Comparison of ENCODE assay signal across 8 mouse cellular contexts in genomic region chr1:75218227-75219001, GRCm38 (mm10). TPM values are rescaled to one million over a fixed set of nuclear protein-coding genes. Genes with fewer than 3 reads are reported as not detected.
DNase-seq lines count a peak whose midpoint lies in the region; ATAC-seq and TF ChIP-seq lines count a peak whose summit lies in the region.

No protein-coding gene starts in this region.

- ATAC-seq in embryonic facial prominence, embryonic 15.5 days (ENCODE audit: insufficient number of reproducible peaks, low FRiP score, low TSS enrichment, low read depth), result peak; percentile 49
- peak; percentile 83 for ATAC-seq in heart, embryonic 12.5 days (ENCODE audit: insufficient number of reproducible peaks, low FRiP score)
- peak; percentile 10; the same call in 1 of the 2 replicates for ATAC-seq in kidney, embryonic 15.5 days (replicated peaks; ENCODE audit: low FRiP score)
- ATAC-seq in liver, embryonic 11.5 days (replicated peaks; ENCODE audit: low FRiP score), result peak; percentile 53
- ATAC-seq in monocyte, adult 5-6 weeks (replicated peaks; ENCODE audit: insufficient number of reproducible peaks, low FRiP score, low TSS enrichment, poor library complexity, severe bottlenecking), result peak; percentile 4; the same call in 1 of the 2 replicates
- ATAC-seq in stomach, postnatal 0 days (ENCODE audit: low FRiP score, low TSS enrichment), result peak; percentile 18

- H3K36me3 ChIP-seq in embryonic facial prominence, embryonic 15.5 days, result peaks cover 25% of the 10 kb centered on the region
- H3K36me3 ChIP-seq in heart, embryonic 12.5 days, result peaks cover 28% of the 10 kb centered on the region
- peaks cover 30% of the 10 kb centered on the region for H3K36me3 ChIP-seq in kidney, embryonic 15.5 days
- peaks cover 22% of the 10 kb centered on the region for H3K36me3 ChIP-seq in liver, embryonic 11.5 days (ENCODE audit: control insufficient read depth, insufficient read depth, low read length)
- H3K36me3 ChIP-seq in stomach, postnatal 0 days (ENCODE audit: control insufficient read depth, insufficient read depth, low read length), result 0 out of 2 replicates have a peak, but pooled peaks cover 6% of the 10 kb centered on the region

- peaks cover 18% of the 10 kb centered on the region for H3K4me1 ChIP-seq in embryonic facial prominence, embryonic 15.5 days
- H3K4me1 ChIP-seq in heart, embryonic 12.5 days (replicated peaks), result peaks cover 20% of the 10 kb centered on the region
- H3K4me1 ChIP-seq in kidney, embryonic 15.5 days, result peaks cover 50% of the 10 kb centered on the region
- H3K4me1 ChIP-seq in liver, embryonic 11.5 days (replicated peaks; ENCODE audit: control insufficient read depth, insufficient read depth, low read length), result peaks cover 41% of the 10 kb centered on the region
- H3K4me1 ChIP-seq in stomach, postnatal 0 days (replicated peaks; ENCODE audit: control insufficient read depth, insufficient read depth), result 0 out of 2 replicates have a peak, but pooled peaks cover 2% of the 10 kb centered on the region

- peak overlapping the region; percentile 51 for H3K27ac ChIP-seq in embryonic facial prominence, embryonic 15.5 days (replicated peaks)
- H3K27ac ChIP-seq in heart, embryonic 12.5 days (ENCODE audit: poor library complexity, severe bottlenecking), result peak overlapping the region; percentile 49; the same call in 1 of the 2 replicates
- peak overlapping the region; percentile 46; the same call in 1 of the 2 replicates for H3K27ac ChIP-seq in kidney, embryonic 15.5 days
- H3K27ac ChIP-seq in liver, embryonic 11.5 days (ENCODE audit: low read depth, low read length), result peak overlapping the region; percentile 63
- H3K27ac ChIP-seq in stomach, postnatal 0 days (replicated peaks), result peak overlapping the region; percentile 83

- peaks cover 51% of the 10 kb centered on the region for H3K27me3 ChIP-seq in embryonic facial prominence, embryonic 15.5 days
- peaks cover 67% of the 10 kb centered on the region for H3K27me3 ChIP-seq in heart, embryonic 12.5 days (replicated peaks)
- peaks cover 57% of the 10 kb centered on the region for H3K27me3 ChIP-seq in kidney, embryonic 15.5 days
- peaks cover 20% of the 10 kb centered on the region for H3K27me3 ChIP-seq in liver, embryonic 11.5 days (replicated peaks; ENCODE audit: control insufficient read depth, insufficient read depth, low read length)
- H3K27me3 ChIP-seq in stomach, postnatal 0 days (ENCODE audit: control insufficient read depth, insufficient read depth, low read length), result no peaks in the 10 kb centered on the region

- no peaks in the 10 kb centered on the region for H3K9me3 ChIP-seq in embryonic facial prominence, embryonic 15.5 days (replicated peaks)
- H3K9me3 ChIP-seq in heart, embryonic 12.5 days (replicated peaks), result no peaks in the 10 kb centered on the region
- no peaks in the 10 kb centered on the region for H3K9me3 ChIP-seq in kidney, embryonic 15.5 days (replicated peaks)
- no peaks in the 10 kb centered on the region for H3K9me3 ChIP-seq in liver, embryonic 11.5 days (ENCODE audit: control insufficient read depth, low read length)
- no peaks in the 10 kb centered on the region for H3K9me3 ChIP-seq in stomach, postnatal 0 days (ENCODE audit: control insufficient read depth, low read length)

- DNase-seq in urinary bladder, adult 2 months (ENCODE audit: low spot score), result peak; percentile 60
- DNase-seq in urinary bladder, postnatal 4 days (ENCODE audit: low spot score in 2 of 2), result no peak
- peak; percentile 64 for DNase-seq in liver, embryonic 11.5 days (ENCODE audit: low spot score)
- DNase-seq in stomach, postnatal 0 days (ENCODE audit: low spot score), result peak; percentile 76

- TF ChIP-seq EP300 in stomach, postnatal 0 days (optimal IDR thresholded peaks at IDR 0.05), result peak; percentile 27

- H3K4me3 ChIP-seq in embryonic facial prominence, embryonic 15.5 days (replicated peaks), result peak overlapping the region; percentile 57
- peak overlapping the region; percentile 66 for H3K4me3 ChIP-seq in heart, embryonic 12.5 days
- H3K4me3 ChIP-seq in kidney, embryonic 15.5 days (replicated peaks), result peak overlapping the region; percentile 59
- H3K4me3 ChIP-seq in liver, embryonic 11.5 days (ENCODE audit: low read depth, low read length), result peak overlapping the region; percentile 75
- H3K4me3 ChIP-seq in stomach, postnatal 0 days (ENCODE audit: low read depth, low read length), result peak overlapping the region; percentile 52

- WGBS in embryonic facial prominence, embryonic 15.5 days, result under 1% methylated on average over 38 of the region's 38 CpGs
- under 1% methylated on average over 38 of the region's 38 CpGs for WGBS in heart, embryonic 12.5 days
- WGBS in kidney, embryonic 15.5 days, result under 1% methylated on average over 38 of the region's 38 CpGs
- WGBS in liver, embryonic 11.5 days, result 1% methylated on average over 38 of the region's 38 CpGs
- under 1% methylated on average over 38 of the region's 38 CpGs for WGBS in stomach, postnatal 0 days

- H3K4me2 ChIP-seq in embryonic facial prominence, embryonic 15.5 days (replicated peaks), result peak overlapping the region; percentile 98
- peak overlapping the region; percentile 99 for H3K4me2 ChIP-seq in heart, embryonic 12.5 days
- peak overlapping the region; percentile 98 for H3K4me2 ChIP-seq in kidney, embryonic 15.5 days
- peak overlapping the region; percentile 100 for H3K4me2 ChIP-seq in liver, embryonic 11.5 days
- peak overlapping the region; percentile 98 for H3K4me2 ChIP-seq in stomach, postnatal 0 days (replicated peaks; ENCODE audit: low read depth)

- no peak for TF ChIP-seq CTCF in stomach, postnatal 0 days (IDR thresholded peaks at IDR 0.05; ENCODE audit: low read depth)

- H3K9ac ChIP-seq in embryonic facial prominence, embryonic 15.5 days, result 0 out of 2 replicates have a peak overlapping the region, but pooled peaks have one; percentile 21
- peak overlapping the region; percentile 70 for H3K9ac ChIP-seq in heart, embryonic 12.5 days
- peak overlapping the region; percentile 57 for H3K9ac ChIP-seq in kidney, embryonic 15.5 days
- peak overlapping the region; percentile 69 for H3K9ac ChIP-seq in liver, embryonic 11.5 days (ENCODE audit: low read depth, low read length)
- H3K9ac ChIP-seq in stomach, postnatal 0 days (ENCODE audit: low read length), result peak overlapping the region; percentile 69

RNA-seq across cellular contexts. Expression of gene Tuba4a, which starts 1.3 kb away (rescaled TPM):
- polyA plus RNA-seq in urinary bladder, adult 2 months (2012; rRNA removed), result 29.2 and 60.9 TPM in 2 replicates
- 94.8 and 98.3 TPM in 2 replicates for polyA plus RNA-seq in embryonic facial prominence, embryonic 15.5 days (2015; fragmentation: Nextera tagmentation; extraction: Ambion mirVana)
- polyA plus RNA-seq in heart, embryonic 12.5 days (2016; fragmentation: Nextera tagmentation; extraction: Ambion mirVana), result 34.1 and 38.0 TPM in 2 replicates
- 63.8 and 64.3 TPM in 2 replicates for polyA plus RNA-seq in kidney, embryonic 15.5 days (2015; fragmentation: Nextera tagmentation; extraction: Ambion mirVana)
- 282 and 298 TPM in 2 replicates for polyA plus RNA-seq in liver, embryonic 11.5 days (2014; fragmentation: Nextera tagmentation; extraction: Ambion mirVana)
- 55.7 to 63.9 TPM (median 58.5 TPM) in 3 replicates for total RNA-seq in monocyte, adult 5-6 weeks (2017)
- polyA plus RNA-seq in stomach, postnatal 0 days (2015; fragmentation: Nextera tagmentation; extraction: Ambion mirVana), result 314 and 325 TPM in 2 replicates

RNA-seq across cellular contexts. Expression of gene Stk16, which starts 7.8 kb away (rescaled TPM):
- 149 and 188 TPM in 2 replicates for polyA plus RNA-seq in urinary bladder, adult 2 months (2012; rRNA removed)
- polyA plus RNA-seq in embryonic facial prominence, embryonic 15.5 days (2015; fragmentation: Nextera tagmentation; extraction: Ambion mirVana), result 121 and 138 TPM in 2 replicates
- polyA plus RNA-seq in heart, embryonic 12.5 days (2016; fragmentation: Nextera tagmentation; extraction: Ambion mirVana), result 78.0 and 83.1 TPM in 2 replicates
- polyA plus RNA-seq in kidney, embryonic 15.5 days (2015; fragmentation: Nextera tagmentation; extraction: Ambion mirVana), result 142 and 148 TPM in 2 replicates
- 122 and 131 TPM in 2 replicates for polyA plus RNA-seq in liver, embryonic 11.5 days (2014; fragmentation: Nextera tagmentation; extraction: Ambion mirVana)
- 35.5 to 62.5 TPM (median 42.0 TPM) in 3 replicates for total RNA-seq in monocyte, adult 5-6 weeks (2017)
- 57.9 and 58.1 TPM in 2 replicates for polyA plus RNA-seq in stomach, postnatal 0 days (2015; fragmentation: Nextera tagmentation; extraction: Ambion mirVana)

RNA-seq across cellular contexts. Expression of gene Glb1l, which starts 7.8 kb away (rescaled TPM):
- 28.9 and 33.6 TPM in 2 replicates for polyA plus RNA-seq in urinary bladder, adult 2 months (2012; rRNA removed)
- polyA plus RNA-seq in embryonic facial prominence, embryonic 15.5 days (2015; fragmentation: Nextera tagmentation; extraction: Ambion mirVana), result 18.2 and 25.1 TPM in 2 replicates
- polyA plus RNA-seq in heart, embryonic 12.5 days (2016; fragmentation: Nextera tagmentation; extraction: Ambion mirVana), result 9.6 and 11.1 TPM in 2 replicates
- polyA plus RNA-seq in kidney, embryonic 15.5 days (2015; fragmentation: Nextera tagmentation; extraction: Ambion mirVana), result 44.9 and 45.8 TPM in 2 replicates
- 8.0 and 9.1 TPM in 2 replicates for polyA plus RNA-seq in liver, embryonic 11.5 days (2014; fragmentation: Nextera tagmentation; extraction: Ambion mirVana)
- 9.2 to 12.8 TPM (median 9.2 TPM) in 3 replicates for total RNA-seq in monocyte, adult 5-6 weeks (2017)
- polyA plus RNA-seq in stomach, postnatal 0 days (2015; fragmentation: Nextera tagmentation; extraction: Ambion mirVana), result 5.2 and 7.1 TPM in 2 replicates

RNA-seq across cellular contexts. Expression of gene A630095N17Rik, which starts 13.5 kb away (rescaled TPM):
- polyA plus RNA-seq in urinary bladder, adult 2 months (2012; rRNA removed), result not detected in 2 replicates
- not detected in 2 replicates for polyA plus RNA-seq in embryonic facial prominence, embryonic 15.5 days (2015; fragmentation: Nextera tagmentation; extraction: Ambion mirVana)
- polyA plus RNA-seq in heart, embryonic 12.5 days (2016; fragmentation: Nextera tagmentation; extraction: Ambion mirVana), result not detected in 2 replicates
- not detected in 2 replicates for polyA plus RNA-seq in kidney, embryonic 15.5 days (2015; fragmentation: Nextera tagmentation; extraction: Ambion mirVana)
- polyA plus RNA-seq in liver, embryonic 11.5 days (2014; fragmentation: Nextera tagmentation; extraction: Ambion mirVana), result not detected in 2 replicates
- not detected in 3 replicates for total RNA-seq in monocyte, adult 5-6 weeks (2017)
- 0.25 TPM in 1 of 2 replicates, not detected in the other for polyA plus RNA-seq in stomach, postnatal 0 days (2015; fragmentation: Nextera tagmentation; extraction: Ambion mirVana)

RNA-seq across cellular contexts. Expression of gene Dnajb2, which starts 17.8 kb away (rescaled TPM):
- polyA plus RNA-seq in urinary bladder, adult 2 months (2012; rRNA removed), result 34.6 and 37.8 TPM in 2 replicates
- 47.9 and 51.3 TPM in 2 replicates for polyA plus RNA-seq in embryonic facial prominence, embryonic 15.5 days (2015; fragmentation: Nextera tagmentation; extraction: Ambion mirVana)
- polyA plus RNA-seq in heart, embryonic 12.5 days (2016; fragmentation: Nextera tagmentation; extraction: Ambion mirVana), result 34.5 and 37.5 TPM in 2 replicates
- polyA plus RNA-seq in kidney, embryonic 15.5 days (2015; fragmentation: Nextera tagmentation; extraction: Ambion mirVana), result 33.8 and 38.6 TPM in 2 replicates
- polyA plus RNA-seq in liver, embryonic 11.5 days (2014; fragmentation: Nextera tagmentation; extraction: Ambion mirVana), result 13.6 and 17.5 TPM in 2 replicates
- 22.6 to 64.3 TPM (median 30.7 TPM) in 3 replicates for total RNA-seq in monocyte, adult 5-6 weeks (2017)
- 24.2 and 25.8 TPM in 2 replicates for polyA plus RNA-seq in stomach, postnatal 0 days (2015; fragmentation: Nextera tagmentation; extraction: Ambion mirVana)

Comparison
In these comparisons a context has a peak if more than half of its experiments do, and no peak if none do; other contexts are left out.
1. DNase-seq: peak in urinary bladder, adult 2 months (single experiment), liver, embryonic 11.5 days (single experiment) and stomach, postnatal 0 days (single experiment); none in urinary bladder, postnatal 4 days (0 of 2).
2. ATAC-seq: peak in every context shown above with its lines; median percentile 83 in heart, embryonic 12.5 days; 53 in liver, embryonic 11.5 days; 49 in embryonic facial prominence, embryonic 15.5 days; 18 in stomach, postnatal 0 days; 10 in kidney, embryonic 15.5 days; 4 in monocyte, adult 5-6 weeks.
3. Peak in every context shown above with its lines, with median percentiles within 50 percentile points of each other: H3K27ac ChIP-seq, H3K4me2 ChIP-seq, H3K4me3 ChIP-seq and H3K9ac ChIP-seq.